Mouse (Mus musculus): ENCODE data around the gene Crhr2. TPM values are rescaled to one million over a fixed set of nuclear protein-coding genes. Genes with fewer than 3 reads are reported as not detected.

Gene Crhr2
- 1.6 and 1.9 TPM in 2 replicates for polyA plus RNA-seq (2015; fragmentation: Nextera tagmentation; extraction: Ambion mirVana)

- Histone ChIP-seq H3K4me1 (ENCODE audit: control insufficient read depth, insufficient read depth, low read length) (no peaks in the 10 kb centered on the region), H3K9me3 (replicated peaks; ENCODE audit: control insufficient read depth, low read length, poor library complexity, severe bottlenecking) (no peaks in the 10 kb centered on the region), H3K4me3 (ENCODE audit: low read depth, low read length) (no peak within 1 kb of the TSS), H3K4me2 (ENCODE audit: low read length) (no peak within 1 kb of the TSS), H3K36me3 (ENCODE audit: control insufficient read depth, insufficient read depth, low read length) (no peaks in the 10 kb centered on the region), H3K9ac (ENCODE audit: low read depth, low read length) (no peak within 1 kb of the TSS), H3K27me3 (ENCODE audit: control insufficient read depth, insufficient read depth, low read depth, low read length) (no peaks in the 10 kb centered on the region), H3K27ac (ENCODE audit: low read length) (no peak within 1 kb of the TSS)
- WGBS = 76% methylated on average over 10 of the region's 10 CpGs
- ATAC-seq = no peak
Measured at GRCm38 (mm10) chr6:55132794-55133193, at the start of gene Crhr2. Gene Crhr2 (minus strand): TSS chr6:55133016.

GRCm38 (mm10) chr6:55179560-55179959, 46.7 kb upstream of the Crhr2 start:
- 88% methylated on average over 7 of the region's 7 CpGs for WGBS
- H3K27ac ChIP-seq (ENCODE audit: low read length) = no peak overlapping the region
- no peaks in the 10 kb centered on the region for H3K4me1 ChIP-seq (ENCODE audit: control insufficient read depth, insufficient read depth, low read length)
- no peak overlapping the region for H3K4me2 ChIP-seq (ENCODE audit: low read length)
- no peaks in the 10 kb centered on the region for H3K27me3 ChIP-seq (ENCODE audit: control insufficient read depth, insufficient read depth, low read depth, low read length)
- ATAC-seq = no peak
- H3K4me3 ChIP-seq (ENCODE audit: low read depth, low read length) = no peak overlapping the region
- H3K9me3 ChIP-seq (replicated peaks; ENCODE audit: control insufficient read depth, low read length, poor library complexity, severe bottlenecking) = no peaks in the 10 kb centered on the region
- H3K36me3 ChIP-seq (ENCODE audit: control insufficient read depth, insufficient read depth, low read length) = no peaks in the 10 kb centered on the region
- no peak overlapping the region for H3K9ac ChIP-seq (ENCODE audit: low read depth, low read length)

DNA sequence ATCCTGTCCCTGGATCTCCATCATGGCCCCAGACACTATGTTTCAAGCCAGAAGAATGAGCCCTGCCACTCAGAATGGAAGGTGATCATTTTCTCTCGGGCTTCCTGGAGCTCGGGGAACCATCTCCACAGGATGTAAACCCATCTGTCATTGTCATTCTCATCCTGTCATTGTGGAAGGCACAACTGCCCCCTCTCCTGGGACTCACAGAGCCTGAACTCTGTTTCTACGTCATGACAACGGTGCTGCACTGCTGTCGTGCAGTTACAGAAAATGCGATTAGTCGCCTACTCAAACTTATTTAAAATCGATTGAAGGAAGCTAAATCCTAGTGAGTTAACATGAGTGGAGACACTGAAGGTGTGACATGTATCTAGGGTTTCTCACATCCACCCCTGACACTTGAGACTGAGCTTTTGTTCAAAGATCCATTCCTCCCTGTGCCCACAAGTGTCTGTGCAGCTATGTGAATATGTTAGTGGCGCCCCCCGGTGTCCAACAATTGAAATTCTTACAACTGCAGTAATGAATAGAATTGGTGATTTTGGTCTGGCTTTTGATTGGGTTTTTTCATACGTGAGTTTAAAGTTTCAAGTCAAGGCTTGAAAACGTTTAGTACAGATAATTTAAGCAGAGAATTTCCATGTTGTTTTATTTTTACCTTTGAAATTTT, 44.4 kb upstream of the Crhr2 start:
- no peak overlapping the region for H3K9ac ChIP-seq (ENCODE audit: low read depth, low read length)
- H3K4me3 ChIP-seq (ENCODE audit: low read depth, low read length) = no peak overlapping the region
- H3K27me3 ChIP-seq (ENCODE audit: control insufficient read depth, insufficient read depth, low read depth, low read length) = no peaks in the 10 kb centered on the region
- H3K27ac ChIP-seq (ENCODE audit: low read length) = no peak overlapping the region
- no peak for ATAC-seq
- H3K9me3 ChIP-seq (replicated peaks; ENCODE audit: control insufficient read depth, low read length, poor library complexity, severe bottlenecking) = no peaks in the 10 kb centered on the region
- H3K4me2 ChIP-seq (ENCODE audit: low read length) = no peak overlapping the region
- H3K36me3 ChIP-seq (ENCODE audit: control insufficient read depth, insufficient read depth, low read length) = no peaks in the 10 kb centered on the region
- H3K4me1 ChIP-seq (ENCODE audit: control insufficient read depth, insufficient read depth, low read length) = no peaks in the 10 kb centered on the region
- WGBS = 44% methylated on average over 12 of the region's 12 CpGs

DNA sequence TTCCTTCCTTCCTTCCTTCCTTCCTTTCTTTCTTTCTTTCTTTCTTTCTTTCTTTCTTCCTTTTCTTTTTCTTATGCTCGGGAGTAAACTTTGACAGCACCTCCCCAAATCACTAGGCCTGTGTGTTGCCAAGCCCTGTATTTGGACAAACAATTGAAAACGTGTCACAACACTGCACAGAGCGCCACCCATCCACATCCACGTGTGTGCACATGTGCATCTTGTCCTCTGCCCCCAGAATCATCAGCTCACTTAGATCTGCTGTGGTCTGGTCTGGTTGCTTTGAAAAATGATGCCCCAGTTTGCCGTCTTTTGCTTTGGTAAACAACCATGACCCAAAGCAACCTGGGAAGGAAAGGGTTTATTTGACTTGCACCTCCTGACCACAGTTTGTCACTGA, 43.1 kb upstream of the Crhr2 start:
- no peaks in the 10 kb centered on the region for H3K27me3 ChIP-seq (ENCODE audit: control insufficient read depth, insufficient read depth, low read depth, low read length)
- ATAC-seq = no peak
- no peak overlapping the region for H3K9ac ChIP-seq (ENCODE audit: low read depth, low read length)
- H3K36me3 ChIP-seq (ENCODE audit: control insufficient read depth, insufficient read depth, low read length) = no peaks in the 10 kb centered on the region
- H3K4me3 ChIP-seq (ENCODE audit: low read depth, low read length) = no peak overlapping the region
- H3K4me1 ChIP-seq (ENCODE audit: control insufficient read depth, insufficient read depth, low read length) = no peaks in the 10 kb centered on the region
- no peak overlapping the region for H3K4me2 ChIP-seq (ENCODE audit: low read length)
- no peak overlapping the region for H3K27ac ChIP-seq (ENCODE audit: low read length)
- WGBS = 67% methylated on average over 5 of the region's 5 CpGs
- no peaks in the 10 kb centered on the region for H3K9me3 ChIP-seq (replicated peaks; ENCODE audit: control insufficient read depth, low read length, poor library complexity, severe bottlenecking)

GRCm38 (mm10) chr6:55175456-55175855, 42.6 kb upstream of the Crhr2 start:
- Histone ChIP-seq H3K4me2 (ENCODE audit: low read length) (no peak overlapping the region), H3K27me3 (ENCODE audit: control insufficient read depth, insufficient read depth, low read depth, low read length) (no peaks in the 10 kb centered on the region), H3K9ac (ENCODE audit: low read depth, low read length) (no peak overlapping the region), H3K4me1 (ENCODE audit: control insufficient read depth, insufficient read depth, low read length) (no peaks in the 10 kb centered on the region), H3K36me3 (ENCODE audit: control insufficient read depth, insufficient read depth, low read length) (no peaks in the 10 kb centered on the region), H3K27ac (ENCODE audit: low read length) (no peak overlapping the region), H3K4me3 (ENCODE audit: low read depth, low read length) (no peak overlapping the region), H3K9me3 (replicated peaks; ENCODE audit: control insufficient read depth, low read length, poor library complexity, severe bottlenecking) (no peaks in the 10 kb centered on the region)
- no peak for ATAC-seq
- WGBS = 58% methylated on average over 2 of the region's 2 CpGs

DNA sequence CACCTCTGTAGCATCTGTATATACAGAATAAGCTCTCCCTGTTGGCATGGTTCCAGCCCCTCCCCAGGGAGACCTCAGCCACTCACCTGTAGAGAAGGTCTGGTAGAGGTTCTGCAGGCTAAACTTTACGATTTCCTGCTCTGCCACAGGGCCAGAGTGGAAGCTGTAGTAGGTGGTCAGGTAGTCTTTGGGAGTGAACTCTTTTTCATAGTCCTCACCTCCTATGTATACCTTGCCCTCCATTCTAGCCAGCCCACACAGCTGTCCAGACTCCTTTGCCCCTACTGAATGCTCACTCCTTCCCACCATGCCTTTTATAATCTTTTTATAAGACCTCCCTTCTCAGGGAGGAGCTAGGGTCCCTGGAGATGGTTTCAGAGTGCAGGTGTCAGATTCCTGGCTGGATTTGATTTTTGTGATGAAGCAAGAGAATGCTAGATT, 41.9 kb upstream of the Crhr2 start, which contains the start of gene Inmt:
TSS of gene Inmt (minus strand) at position 303 of the 441 bp plus-strand sequence.
- no peaks in the 10 kb centered on the region for H3K4me1 ChIP-seq (ENCODE audit: control insufficient read depth, insufficient read depth, low read length)
- H3K27ac ChIP-seq (ENCODE audit: low read length) = no peak within 1 kb of the TSS
- WGBS = 71% methylated on average over 1 of the region's 1 CpGs
- ATAC-seq = no peak
- no peaks in the 10 kb centered on the region for H3K9me3 ChIP-seq (replicated peaks; ENCODE audit: control insufficient read depth, low read length, poor library complexity, severe bottlenecking)
- H3K9ac ChIP-seq (ENCODE audit: low read depth, low read length) = no peak within 1 kb of the TSS
- H3K27me3 ChIP-seq (ENCODE audit: control insufficient read depth, insufficient read depth, low read depth, low read length) = no peaks in the 10 kb centered on the region
- no peak within 1 kb of the TSS for H3K4me3 ChIP-seq (ENCODE audit: low read depth, low read length)
- H3K36me3 ChIP-seq (ENCODE audit: control insufficient read depth, insufficient read depth, low read length) = no peaks in the 10 kb centered on the region
- no peak within 1 kb of the TSS for H3K4me2 ChIP-seq (ENCODE audit: low read length)

- Histone ChIP-seq H3K27ac (ENCODE audit: low read length) (no peak overlapping the region), H3K9ac (ENCODE audit: low read depth, low read length) (no peak overlapping the region), H3K36me3 (ENCODE audit: control insufficient read depth, insufficient read depth, low read length) (no peaks in the 10 kb centered on the region), H3K9me3 (replicated peaks; ENCODE audit: control insufficient read depth, low read length, poor library complexity, severe bottlenecking) (no peaks in the 10 kb centered on the region), H3K4me3 (ENCODE audit: low read depth, low read length) (no peak overlapping the region), H3K4me2 (ENCODE audit: low read length) (no peak overlapping the region), H3K4me1 (ENCODE audit: control insufficient read depth, insufficient read depth, low read length) (no peaks in the 10 kb centered on the region), H3K27me3 (ENCODE audit: control insufficient read depth, insufficient read depth, low read depth, low read length) (no peaks in the 10 kb centered on the region)
- 13% methylated on average over 3 of the region's 3 CpGs for WGBS
- ATAC-seq = no peak
Measured at GRCm38 (mm10) chr6:55173941-55174349, 41.1 kb upstream of the Crhr2 start.

- no peak overlapping the region for H3K4me3 ChIP-seq (ENCODE audit: low read depth, low read length)
- H3K4me1 ChIP-seq (ENCODE audit: control insufficient read depth, insufficient read depth, low read length) = no peaks in the 10 kb centered on the region
- no peak overlapping the region for H3K27ac ChIP-seq (ENCODE audit: low read length)
- no peak overlapping the region for H3K9ac ChIP-seq (ENCODE audit: low read depth, low read length)
- no peaks in the 10 kb centered on the region for H3K27me3 ChIP-seq (ENCODE audit: control insufficient read depth, insufficient read depth, low read depth, low read length)
- no peak overlapping the region for H3K4me2 ChIP-seq (ENCODE audit: low read length)
- H3K9me3 ChIP-seq (replicated peaks; ENCODE audit: control insufficient read depth, low read length, poor library complexity, severe bottlenecking) = no peaks in the 10 kb centered on the region
- 56% methylated on average over 10 of the region's 10 CpGs for WGBS
- no peaks in the 10 kb centered on the region for H3K36me3 ChIP-seq (ENCODE audit: control insufficient read depth, insufficient read depth, low read length)
- no peak for ATAC-seq
Measured at GRCm38 (mm10) chr6:55173171-55173570, 40.4 kb upstream of the Crhr2 start.

- Histone ChIP-seq H3K4me3 (ENCODE audit: low read depth, low read length) (no peak overlapping the region), H3K4me1 (ENCODE audit: control insufficient read depth, insufficient read depth, low read length) (no peaks in the 10 kb centered on the region), H3K9ac (ENCODE audit: low read depth, low read length) (no peak overlapping the region), H3K27me3 (ENCODE audit: control insufficient read depth, insufficient read depth, low read depth, low read length) (no peaks in the 10 kb centered on the region; the same call in 1 of the 2 replicates), H3K27ac (ENCODE audit: low read length) (no peak overlapping the region), H3K36me3 (ENCODE audit: control insufficient read depth, insufficient read depth, low read length) (no peaks in the 10 kb centered on the region), H3K4me2 (ENCODE audit: low read length) (no peak overlapping the region), H3K9me3 (replicated peaks; ENCODE audit: control insufficient read depth, low read length, poor library complexity, severe bottlenecking) (no peaks in the 10 kb centered on the region)
- 54% methylated on average over 4 of the region's 4 CpGs for WGBS
- ATAC-seq = no peak
Measured at GRCm38 (mm10) chr6:55171638-55172037, 38.8 kb upstream of the Crhr2 start.

Data from midbrain, embryonic 16.5 days (tissue).